Mouse (Mus musculus) brain, embryonic 14.5 days (tissue): ENCODE measurements at regions not wholly inside any gene's neighbourhood (a gene's known extent, or its start where the extent isn't known, plus 50 kb on each side); places are given as distances from the start of the nearest gene placed in this dataset.
A peak's percentile ranks its signal among the peaks of the same experiment; 100 is the strongest.
"Not testable (repeated sequence)": the region's sequence is repeated elsewhere in the genome, so short reads cannot be mapped to it uniquely, and the experiment has no call there.

Source experiments
- DNase-seq: peaks from one replicate; pipeline ENCODE4 v3.0.0-alpha.2; 2011; ENCODE audit warnings: low read depth
- CTCF ChIP-seq: fragments of 200-500 bp; IDR thresholded peaks from 2 replicates; pipeline ENCODE4 v1.5.1; 2012; ENCODE audit warnings: inconsistent platforms, mild to moderate bottlenecking, moderate library complexity, borderline replicate concordance; ENCODE audit not compliant: insufficient read depth, insufficient read length; ENCODE audit errors: extremely low read depth
- POLR2A ChIP-seq: fragments of 200-500 bp; IDR thresholded peaks from 2 replicates; pipeline ENCODE4 v1.6.1; 2012; ENCODE audit warnings: mild to moderate bottlenecking, inconsistent platforms, borderline replicate concordance; ENCODE audit not compliant: poor library complexity, insufficient read depth, insufficient read length, severe bottlenecking; ENCODE audit errors: extremely low read depth

GRCm38 (mm10) chr14:90488301-90488700 is 2017.1 kb upstream of the Pcdh20 start:
- DNase-seq, result peak; percentile 41
- TF ChIP-seq POLR2A (no peak), CTCF (no peak)

- no peak for DNase-seq
- TF ChIP-seq CTCF (no peak), POLR2A (no peak)
These were observed 1976.8 kb upstream of the Pcdh20 start for GRCm38 (mm10) chr14:90447971-90448370.

DNA sequence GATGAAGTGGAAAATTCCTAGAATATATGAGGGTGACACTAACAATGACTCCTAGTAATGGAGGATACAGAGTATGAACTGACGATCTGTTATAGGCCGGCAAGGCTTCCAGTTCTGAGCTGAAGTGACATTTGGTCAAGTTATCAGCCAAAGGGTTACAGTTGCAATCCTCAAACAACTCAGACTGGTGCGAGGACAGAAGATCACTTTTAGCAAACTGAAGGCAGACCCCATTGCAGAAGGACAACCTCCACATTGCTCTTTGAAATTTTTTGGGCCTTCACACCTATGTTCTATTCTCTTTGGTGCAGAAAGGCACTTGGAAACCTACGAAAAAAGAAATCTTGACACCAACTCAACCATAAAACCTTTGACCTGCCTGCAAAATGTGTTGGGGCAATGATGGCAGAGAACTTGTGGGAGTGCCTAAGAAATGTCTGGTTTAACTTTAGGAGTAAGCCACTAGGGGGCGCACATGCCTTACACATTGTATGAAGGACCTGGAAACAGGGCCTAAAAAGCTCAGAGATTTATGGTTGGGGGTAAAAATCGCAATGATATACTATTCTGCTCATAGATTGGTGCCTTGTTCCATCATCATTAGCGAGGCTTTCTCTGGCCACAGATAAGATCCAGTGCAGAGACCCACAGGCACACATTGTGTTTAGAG is 1961.8 kb upstream of the Pcdh20 start:
- DNase-seq, result peak; percentile 90
- no peak for TF ChIP-seq POLR2A
- TF ChIP-seq CTCF, result peak; percentile 70; the same call in 1 of the 2 replicates

GRCm38 (mm10) chr14:90412707-90413106 is 1941.5 kb upstream of the Pcdh20 start:
- no peak for TF ChIP-seq POLR2A
- peak; percentile 36 for DNase-seq

- TF ChIP-seq CTCF (no peak), POLR2A (no peak)
- DNase-seq, result peak; percentile 39
These were observed 1935.2 kb upstream of the Pcdh20 start for GRCm38 (mm10) chr14:90406350-90406749.

- DNase-seq, result no peak
- TF ChIP-seq POLR2A (no peak), CTCF (no peak)
These were observed 1934.3 kb upstream of the Pcdh20 start for GRCm38 (mm10) chr14:90405476-90405875.

DNA sequence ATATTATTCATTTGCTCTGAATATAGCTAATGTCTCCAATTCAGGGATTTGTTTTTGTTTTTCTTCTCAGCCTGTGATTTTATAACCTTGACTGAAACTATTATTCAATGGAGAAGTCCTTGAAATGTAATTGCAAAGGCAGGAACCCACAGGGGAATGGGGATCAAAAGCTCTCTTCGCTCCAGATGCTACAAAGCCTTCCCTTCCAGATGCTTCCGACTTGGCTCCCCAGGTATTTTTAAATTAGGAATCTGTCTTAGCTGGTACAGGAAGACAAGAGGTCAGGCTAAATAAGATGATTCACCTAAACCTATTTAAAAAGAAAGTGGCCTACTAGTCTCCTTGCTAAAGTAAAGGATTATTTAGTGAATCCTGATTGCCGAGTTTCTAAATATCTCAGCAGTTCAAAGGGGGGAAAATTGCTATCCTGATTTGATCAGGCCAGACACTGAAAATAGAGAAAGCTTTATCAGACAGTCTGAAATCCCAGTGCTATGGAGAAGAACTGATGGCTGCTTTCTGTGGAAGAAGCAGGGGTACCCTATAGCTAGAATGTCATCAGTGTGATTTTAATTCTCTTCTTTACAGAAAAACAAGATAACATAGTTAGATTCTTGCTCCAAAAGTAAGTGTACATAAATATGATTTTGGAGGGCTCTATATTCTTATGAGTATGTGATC is 1896.2 kb upstream of the Pcdh20 start:
- DNase-seq, result peak; percentile 81
- no peak for TF ChIP-seq CTCF
- TF ChIP-seq POLR2A, result no peak

DNA sequence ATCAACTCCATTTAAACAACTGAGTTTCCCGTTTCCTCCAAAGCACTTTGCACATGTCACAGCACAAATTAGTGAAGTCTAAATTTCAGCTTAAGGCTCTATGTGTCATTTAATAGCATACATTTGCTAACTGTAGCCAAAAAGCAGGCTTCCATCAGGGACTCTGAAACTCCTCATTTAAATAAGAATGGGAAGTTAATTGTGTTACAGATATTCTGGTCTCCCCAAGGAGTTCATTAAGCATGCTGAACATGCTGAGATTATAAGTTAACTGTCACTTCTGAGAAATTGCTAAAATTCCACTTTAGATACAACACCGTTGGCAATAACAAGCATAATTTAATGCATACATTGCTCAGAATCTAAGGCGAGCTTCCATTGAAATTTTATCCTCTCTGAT is 1863.3 kb upstream of the Pcdh20 start:
- no peak for TF ChIP-seq POLR2A
- no peak for TF ChIP-seq CTCF
- DNase-seq, result peak; percentile 77

- not testable (repeated sequence) for DNase-seq
These were observed 1824.3 kb upstream of the Pcdh20 start for GRCm38 (mm10) chr14:90295456-90295855.

GRCm38 (mm10) chr14:90246042-90246441 is 1774.8 kb upstream of the Pcdh20 start:
- no peak for TF ChIP-seq CTCF
- TF ChIP-seq POLR2A, result no peak
- peak; percentile 60 for DNase-seq

GRCm38 (mm10) chr14:90232661-90233060 is 1761.5 kb upstream of the Pcdh20 start:
- DNase-seq, result peak; percentile 10
- TF ChIP-seq POLR2A (no peak), CTCF (no peak)

DNA sequence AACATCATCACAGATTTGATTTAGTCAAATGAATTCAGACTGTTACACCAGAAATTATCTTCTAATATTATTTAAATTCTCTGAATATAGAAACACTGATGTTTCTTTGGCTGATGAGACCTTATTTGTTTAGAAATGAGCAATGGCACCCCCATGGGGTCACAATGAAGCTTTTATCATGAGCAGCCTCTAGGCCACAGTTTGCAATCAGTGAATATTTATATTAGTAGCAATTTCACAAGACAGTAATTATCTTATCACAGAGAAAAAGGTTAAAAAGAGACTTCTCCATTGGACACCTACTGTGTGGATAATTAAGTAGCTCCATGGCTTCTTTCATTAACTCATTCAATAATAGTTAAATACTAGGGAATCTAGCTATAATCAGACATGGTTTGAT is 1729.1 kb upstream of the Pcdh20 start:
- TF ChIP-seq CTCF, result no peak
- TF ChIP-seq POLR2A, result no peak
- peak; percentile 63 for DNase-seq
